Mouse (Mus musculus) heart, adult 11 months (tissue): ENCODE results near the gene Zc2hc1c.
"Not testable (repeated sequence)": the region's sequence is repeated elsewhere in the genome, so short reads cannot be mapped to it uniquely, and the experiment has no call there.

ENCODE experiments used
- DNase-seq: peaks from one replicate; pipeline ENCODE4 v3.0.0; 2022

Zc2hc1c gene

DNA sequence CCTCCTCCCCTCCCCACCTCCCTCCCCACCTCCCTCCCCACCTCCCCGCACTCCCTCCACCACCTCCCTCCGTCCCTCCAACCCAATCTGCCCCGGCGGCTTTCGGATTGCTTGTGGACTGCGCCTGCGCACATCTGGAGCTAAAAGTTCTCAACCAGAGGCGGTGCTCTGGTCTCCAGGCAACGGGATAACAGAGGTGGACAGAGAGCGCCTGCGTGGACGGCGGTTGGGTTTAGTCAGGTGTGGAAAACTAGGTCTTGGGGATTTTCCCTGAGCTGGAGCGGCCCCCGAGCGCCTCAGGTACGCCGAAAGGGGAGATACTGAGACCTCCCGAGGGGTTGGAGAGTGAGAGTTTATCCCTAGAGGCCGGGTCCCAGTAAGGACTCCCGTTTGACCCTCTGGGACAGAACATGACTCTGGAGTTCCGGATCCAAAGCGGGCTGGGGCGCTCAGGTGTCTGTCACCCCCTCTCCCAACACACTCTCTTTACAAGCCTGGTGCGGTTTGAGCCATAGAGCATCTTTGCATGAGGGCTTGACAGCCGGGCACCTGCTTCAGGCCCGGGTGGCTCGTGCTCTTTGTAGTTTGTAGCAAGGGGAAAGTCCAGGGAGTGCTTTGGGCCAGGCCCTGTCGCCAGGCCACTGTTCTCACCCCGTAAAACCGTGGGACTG lies at the start of gene Zc2hc1c:
Zc2hc1c (plus strand) TSS at position 106 of the 671 bp plus-strand sequence.
- peak; percentile 100 for DNase-seq

DNA sequence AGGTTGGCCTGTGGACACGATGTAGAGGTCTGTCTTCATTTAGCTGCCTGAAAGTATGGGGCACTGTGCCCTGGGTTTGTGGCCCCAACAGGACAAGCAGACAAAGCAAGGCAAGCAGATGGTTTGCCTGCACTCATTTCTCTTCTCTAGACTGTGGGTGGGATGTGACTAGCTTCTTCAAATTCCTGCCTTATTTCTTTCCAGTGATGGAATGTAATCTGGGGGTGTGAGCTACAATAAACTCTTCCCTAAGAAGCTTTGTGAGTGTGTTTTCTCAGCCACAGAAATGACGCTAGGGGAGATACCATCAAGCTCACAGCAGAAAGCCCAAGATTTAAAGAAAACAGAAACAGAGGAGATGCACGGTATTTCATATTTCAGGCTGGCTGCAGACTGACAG lies 36.3 kb upstream of the Zc2hc1c start:
- no peak for DNase-seq

DNA sequence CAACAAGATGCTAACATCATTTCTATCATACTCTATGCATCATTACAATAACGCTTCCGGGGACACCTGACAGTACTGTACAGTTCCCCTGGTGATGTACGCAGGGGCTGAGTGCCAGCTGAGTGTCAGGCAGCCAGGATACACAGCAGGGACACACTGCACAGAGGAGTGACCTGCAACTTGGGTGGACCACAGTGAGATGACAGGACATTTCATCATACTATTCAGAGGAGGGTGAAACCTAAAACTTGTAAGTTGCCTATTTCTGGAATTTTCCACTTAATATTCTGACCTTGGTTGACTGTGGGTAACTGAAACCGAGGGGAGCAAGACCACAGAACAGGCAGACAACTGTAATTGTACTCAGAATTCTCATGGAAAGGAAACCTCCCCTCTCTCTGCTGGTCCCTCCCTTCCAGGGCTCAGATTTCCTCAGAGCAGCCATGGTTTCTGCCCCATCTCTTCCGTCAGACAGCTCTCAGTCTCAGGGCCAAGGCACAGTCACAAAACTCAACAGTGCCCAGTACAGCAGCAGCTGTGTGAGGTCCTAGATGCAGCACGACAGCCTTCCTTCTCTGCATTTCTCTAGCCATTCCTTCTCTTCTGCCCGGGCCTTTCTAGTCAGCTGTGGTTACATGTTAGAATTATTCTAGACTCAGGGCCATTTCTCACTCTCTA lies 32.2 kb upstream of the Zc2hc1c start:
- no peak for DNase-seq

DNA sequence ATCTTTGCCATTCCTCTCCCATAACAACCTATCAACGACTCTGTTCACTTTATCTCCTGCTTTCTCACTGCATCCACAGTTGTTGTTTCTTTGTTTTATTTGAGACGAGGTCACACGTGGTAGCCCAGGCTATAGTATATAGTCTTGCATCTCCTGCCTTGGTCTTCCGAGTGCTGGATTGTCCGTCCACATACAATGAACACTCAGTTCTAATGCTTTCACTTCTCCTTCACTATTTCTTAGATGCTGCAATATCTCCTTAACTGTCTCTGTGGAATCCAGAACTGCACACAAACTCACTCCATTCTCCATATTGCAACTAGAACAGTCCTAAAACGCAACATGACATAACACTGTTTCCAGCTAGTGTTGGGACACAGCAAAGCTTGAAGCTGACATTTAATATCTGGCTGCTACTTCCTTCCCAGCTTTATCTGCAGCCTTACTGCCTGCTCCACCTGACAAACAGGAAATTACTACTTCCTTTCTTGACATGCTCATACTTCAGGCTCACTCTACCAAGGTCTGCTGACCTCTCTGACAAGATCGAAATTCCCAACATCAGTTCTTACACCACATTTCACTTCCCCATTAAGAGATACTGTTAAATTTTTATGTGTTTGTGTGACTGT lies 31.3 kb upstream of the Zc2hc1c start:
- no peak for DNase-seq

DNA sequence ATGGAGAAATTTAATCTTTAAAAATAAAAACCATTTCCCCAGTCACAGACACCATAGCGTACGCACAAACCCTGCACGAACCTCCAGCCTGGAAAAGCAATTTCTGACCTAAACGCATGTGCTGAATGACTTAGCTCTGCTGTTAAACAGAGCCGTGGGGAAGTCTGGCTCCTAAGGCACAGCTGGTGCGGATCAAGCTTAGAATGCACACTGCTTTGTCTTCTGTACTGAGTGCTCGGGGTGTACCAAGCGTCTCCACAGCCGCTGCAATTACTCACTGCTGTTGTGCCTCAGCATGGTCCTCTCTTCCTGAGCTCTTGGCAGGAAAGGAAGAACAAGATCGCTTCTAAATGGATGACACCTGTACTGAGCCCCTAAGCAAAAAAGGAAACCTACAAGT lies 25.9 kb upstream of the Zc2hc1c start:
- DNase-seq = no peak

DNA sequence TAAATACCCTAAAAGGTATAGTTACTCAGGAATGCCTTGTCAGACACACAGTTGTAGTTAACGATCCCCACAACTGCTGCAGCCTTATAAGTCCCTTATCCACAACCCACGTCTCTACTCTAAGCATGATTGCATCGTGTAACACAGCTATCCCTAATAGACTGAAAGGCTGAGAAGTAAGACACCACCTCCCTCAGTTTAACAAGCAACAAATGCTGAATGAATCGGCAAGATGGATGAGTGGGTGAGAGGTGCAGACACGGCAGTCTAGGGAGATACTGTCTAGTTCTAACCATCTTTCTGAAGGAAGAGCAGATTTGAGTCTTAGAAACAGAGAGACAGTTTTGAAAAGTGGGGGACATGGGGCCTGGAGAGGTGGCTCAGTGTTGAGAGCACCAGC lies 25.2 kb upstream of the Zc2hc1c start:
- DNase-seq = no peak

DNA sequence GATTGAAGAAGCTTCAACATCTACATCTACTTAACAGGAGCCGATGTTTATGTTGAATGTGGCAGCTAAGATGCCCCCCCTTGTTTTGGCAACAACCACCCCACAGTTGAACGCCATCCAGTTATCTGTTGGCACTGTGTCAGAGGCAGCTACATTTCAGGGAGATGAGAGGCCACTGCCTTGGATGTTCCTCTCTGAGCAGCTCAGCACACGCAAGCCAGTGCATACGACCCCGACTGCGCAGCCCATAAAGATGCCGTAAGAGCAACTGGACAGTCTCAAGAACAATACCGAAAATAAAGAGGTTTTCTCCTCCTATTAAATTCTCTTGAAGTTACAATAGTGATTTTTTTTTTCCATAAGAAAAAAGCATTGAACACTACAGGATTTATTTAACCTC lies 23.9 kb upstream of the Zc2hc1c start:
- DNase-seq = no peak

DNA sequence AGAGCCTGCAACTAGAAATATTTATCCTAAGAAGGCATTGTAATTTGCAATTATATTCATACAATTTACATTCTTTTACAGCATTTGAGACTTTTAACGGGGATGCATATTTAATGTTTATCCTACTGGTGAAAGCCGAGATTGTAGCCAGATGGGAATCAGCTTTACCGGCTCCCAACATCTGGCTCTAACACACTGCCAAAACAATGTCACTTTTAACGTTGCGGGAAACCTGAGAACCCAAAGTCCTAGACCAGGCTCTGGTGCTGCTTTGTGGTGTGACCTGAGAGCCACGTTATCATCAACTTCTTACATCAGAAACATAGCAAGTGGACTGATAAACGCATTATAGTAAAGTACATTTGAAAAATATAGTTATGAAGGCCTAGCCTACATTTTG lies 23.5 kb upstream of the Zc2hc1c start:
- no peak for DNase-seq

DNA sequence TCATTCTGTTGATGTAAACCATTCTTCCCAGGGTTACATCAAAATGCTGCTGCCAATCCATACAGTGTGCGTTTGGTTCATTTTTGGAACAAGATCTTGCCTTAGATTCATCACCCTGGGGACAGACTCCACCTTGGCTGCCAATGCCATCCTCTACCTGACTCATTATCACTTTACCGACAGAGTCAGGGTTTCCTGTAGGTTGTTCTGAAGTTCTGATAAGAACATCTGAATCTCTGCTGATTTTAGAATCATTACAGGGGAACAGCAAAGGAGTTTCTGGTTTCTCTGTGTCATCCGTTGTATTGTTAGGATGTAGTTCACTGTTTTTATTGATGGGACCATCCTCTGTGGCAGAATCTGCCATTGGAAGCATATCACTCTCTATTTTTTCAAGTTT lies 22.1 kb upstream of the Zc2hc1c start:
- DNase-seq = peak; percentile 30

DNA sequence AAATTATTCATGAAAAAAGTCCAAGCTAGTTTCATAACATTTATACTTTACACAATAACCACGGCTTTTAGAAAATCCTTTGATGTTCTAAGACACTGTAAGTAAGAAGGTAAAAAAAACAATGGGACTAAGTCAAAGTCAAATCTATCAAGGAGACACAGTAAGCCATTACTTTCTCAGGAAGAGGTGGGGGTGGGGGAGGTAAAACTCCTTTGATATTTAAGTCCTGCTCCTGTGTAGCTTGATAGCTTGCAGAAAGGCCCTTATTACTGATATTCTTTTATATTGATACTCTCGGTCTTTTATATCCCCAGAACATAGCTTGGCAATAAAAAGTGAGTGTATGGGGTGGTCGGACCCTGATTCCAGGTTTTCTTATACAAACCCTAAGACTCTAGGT lies 18.6 kb upstream of the Zc2hc1c start:
- DNase-seq = no peak

DNA sequence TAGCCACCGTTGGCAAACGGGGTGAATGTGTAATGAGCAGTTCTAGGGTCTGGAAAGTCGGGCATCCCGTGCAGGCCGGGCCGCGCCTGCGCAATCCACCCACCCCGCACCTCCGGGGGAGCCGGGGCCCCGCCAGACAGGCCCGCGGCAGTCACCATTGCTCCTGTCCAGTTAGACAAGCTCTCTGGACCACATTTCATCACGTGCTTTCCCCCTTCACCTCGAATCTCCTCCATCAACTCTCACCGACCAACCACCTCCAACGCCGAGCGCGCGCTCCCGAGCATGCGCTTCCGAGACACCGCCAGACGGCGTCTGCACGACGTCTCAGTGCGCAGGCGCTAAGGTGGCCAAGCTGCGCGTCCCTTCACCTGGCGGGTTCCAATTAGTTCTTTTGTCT lies 18.1 kb upstream of the Zc2hc1c start, which contains the start of gene Mlh3:
Mlh3 (minus strand) TSS at position 281 of the 400 bp plus-strand sequence.
- DNase-seq = peak; percentile 98

DNA sequence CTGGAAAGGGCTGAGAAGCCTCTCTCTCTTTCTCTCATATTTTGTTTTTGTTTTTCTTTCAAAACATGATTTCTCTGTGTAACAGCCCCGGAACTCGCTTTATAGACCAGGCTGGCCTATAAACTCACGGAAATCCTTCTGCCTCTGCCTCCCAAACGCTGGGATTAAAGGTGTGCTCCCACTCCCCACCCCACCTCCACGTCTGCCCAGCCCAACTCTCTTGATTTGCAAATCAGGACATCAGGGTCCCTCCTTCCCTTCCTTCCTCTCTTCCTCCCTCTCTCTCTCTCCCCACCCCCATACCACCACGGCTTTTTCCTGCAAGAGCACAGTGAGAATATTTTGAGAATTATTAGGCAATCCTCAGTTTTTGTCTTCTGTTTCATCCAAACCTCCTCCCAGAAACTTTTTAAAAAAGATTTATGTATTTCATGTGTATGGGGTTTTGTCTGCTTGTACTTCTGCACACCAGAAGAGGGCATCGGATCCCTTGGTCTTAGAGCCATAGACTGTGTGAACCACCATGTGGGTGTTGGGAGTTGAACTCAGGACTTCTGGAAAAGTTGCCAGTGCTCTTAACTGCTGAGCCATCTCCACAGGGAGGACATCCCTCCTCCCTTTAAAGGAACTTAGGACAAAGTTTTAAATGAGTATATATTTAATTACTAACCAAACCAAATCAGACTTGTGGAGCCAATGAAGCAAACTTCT lies 17.1 kb upstream of the Zc2hc1c start:
- DNase-seq = peak; percentile 86

DNA sequence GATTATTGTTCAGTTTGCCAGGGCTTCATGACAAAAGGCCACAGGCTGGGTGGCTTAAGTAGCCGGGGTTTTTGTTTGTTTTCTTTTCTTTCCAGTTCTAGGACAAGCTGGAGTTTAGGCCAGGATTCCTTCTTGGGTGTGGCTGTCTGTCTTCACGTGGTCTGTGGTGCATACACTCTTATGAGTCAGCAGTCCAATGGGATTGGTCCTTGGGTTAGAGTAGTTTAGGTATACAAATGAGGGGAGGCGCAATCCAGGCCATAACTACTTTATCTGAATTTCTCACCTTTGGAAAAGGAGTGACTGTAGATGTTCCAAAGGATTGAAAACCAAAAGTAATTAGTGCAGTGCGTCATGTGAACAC lies 16.6 kb upstream of the Zc2hc1c start:
- DNase-seq = peak; percentile 92

DNA sequence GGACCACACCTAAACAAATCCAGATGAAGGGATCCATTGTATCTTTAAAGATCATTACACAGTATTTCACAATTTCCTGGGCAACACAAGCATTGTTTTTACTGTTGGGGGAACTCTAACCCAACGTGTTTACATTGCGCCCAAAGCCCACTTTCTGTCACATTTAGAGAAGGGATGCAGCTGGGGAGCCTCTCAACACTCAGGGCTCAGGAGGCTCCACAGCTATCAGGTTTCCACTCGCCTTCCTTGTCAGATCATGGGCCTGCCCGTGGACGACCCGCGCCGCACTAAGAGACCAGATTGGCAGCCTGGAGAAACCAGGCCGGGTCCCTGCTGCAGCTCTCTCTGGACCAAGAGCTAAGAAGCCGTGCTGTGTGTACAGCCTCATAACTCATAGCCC lies 14.9 kb upstream of the Zc2hc1c start:
- peak; percentile 94 for DNase-seq

DNA sequence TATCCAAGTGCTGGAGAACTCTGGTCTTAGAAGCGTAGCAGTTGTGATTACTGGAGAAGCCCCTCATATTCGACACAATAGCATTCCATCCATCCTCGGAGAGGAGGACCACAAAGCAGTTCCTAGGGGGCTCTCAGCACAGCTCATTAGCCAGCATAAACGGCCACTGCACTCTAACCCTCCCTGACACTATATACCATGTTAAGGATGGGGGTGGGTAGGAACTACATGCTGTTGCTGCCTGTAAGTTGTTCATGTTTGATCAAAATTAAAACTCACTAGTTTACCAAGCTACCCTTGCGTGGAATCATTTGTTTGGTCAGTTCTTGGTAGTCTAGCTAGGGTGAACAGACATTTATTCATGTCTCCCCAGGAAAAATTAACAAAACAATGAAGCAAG lies 12.1 kb upstream of the Zc2hc1c start:
- DNase-seq = peak; percentile 70

DNA sequence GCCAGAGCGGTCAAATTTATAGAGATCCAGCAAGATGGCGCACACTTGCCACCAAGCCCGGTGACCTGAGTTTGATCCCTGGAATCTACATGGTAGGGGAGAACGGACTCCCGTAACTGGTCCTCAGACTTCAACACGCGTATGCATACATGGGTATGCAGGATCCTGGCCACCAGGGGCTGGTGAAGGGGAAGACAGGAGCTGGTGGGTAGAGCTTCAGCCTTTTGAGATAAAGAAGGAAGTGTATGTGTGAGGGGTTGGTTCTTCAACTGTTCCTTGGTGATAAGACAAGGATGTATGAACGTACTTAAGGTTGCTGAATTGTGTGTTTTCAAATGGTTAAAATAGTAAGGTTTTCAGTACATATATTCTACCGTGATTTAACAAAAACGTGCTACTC lies 9.5 kb upstream of the Zc2hc1c start:
- DNase-seq = peak; percentile 82

DNA sequence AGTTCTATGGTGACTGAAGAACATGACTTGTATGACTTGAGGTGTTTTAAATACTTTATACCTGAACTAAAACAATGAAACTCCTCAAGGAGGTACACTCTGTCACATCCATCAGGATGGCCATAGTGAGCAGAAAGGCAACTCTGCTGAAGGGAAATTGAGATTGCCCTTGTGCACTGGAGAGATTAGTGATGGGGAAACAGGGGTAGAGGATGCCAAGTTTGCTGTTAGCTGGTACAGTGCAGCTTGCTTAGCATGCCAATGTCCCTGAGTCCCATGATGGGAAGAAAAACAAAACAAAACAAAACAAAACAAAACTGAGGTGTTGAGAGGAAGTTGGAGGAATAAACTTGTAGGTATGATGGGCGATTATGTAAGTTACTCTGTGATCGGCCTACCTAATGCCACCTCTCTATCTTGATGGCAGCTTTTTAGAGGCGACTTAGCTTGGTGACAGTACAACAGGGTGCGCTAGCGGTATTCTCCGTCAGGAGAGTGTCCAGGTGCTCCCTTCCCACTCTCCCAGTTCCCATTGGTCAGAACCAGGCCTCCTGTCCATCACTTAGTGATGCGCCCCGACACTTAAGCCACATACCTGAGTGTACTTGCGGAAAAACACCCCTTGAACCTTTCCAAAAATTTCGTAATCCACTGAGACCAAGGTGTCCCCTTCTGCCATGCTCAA lies 8.9 kb upstream of the Zc2hc1c start:
- no peak for DNase-seq

DNA sequence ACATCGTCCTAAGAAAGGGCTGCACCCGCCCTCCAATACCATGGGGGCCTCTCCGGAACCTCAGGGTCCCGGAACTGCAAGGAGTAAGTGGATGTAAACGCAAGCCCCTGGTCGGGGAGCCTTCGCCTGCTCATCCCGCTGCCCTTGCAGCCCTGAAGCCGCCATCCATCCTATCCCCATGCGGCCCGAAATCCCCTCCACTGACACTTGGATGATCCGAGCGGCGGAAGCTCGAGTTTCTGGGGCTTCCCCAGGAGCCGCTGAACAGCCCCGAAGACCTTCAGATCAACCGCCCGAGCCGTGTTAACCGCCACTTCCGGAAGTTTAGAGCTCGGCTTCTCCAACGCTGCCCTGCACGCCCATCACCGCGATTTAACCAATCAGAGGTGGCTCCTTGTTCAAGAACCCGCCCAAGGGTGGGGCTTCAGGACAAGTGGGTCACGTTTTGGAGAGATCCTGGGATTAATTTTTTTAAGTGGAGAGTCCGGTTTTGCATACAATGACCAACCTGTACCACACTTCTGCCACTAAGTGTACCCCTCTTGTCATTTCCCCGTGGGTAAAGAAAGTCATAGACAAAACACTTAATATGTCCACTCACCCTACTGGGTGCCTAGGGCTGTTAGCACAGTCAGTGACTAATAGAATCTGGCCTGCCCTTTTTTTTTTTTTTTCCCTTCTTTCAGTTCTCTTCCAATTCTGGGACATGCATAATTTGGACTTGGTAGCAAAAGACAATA lies 8.1 kb upstream of the Zc2hc1c start:
- DNase-seq = peak; percentile 100

DNA sequence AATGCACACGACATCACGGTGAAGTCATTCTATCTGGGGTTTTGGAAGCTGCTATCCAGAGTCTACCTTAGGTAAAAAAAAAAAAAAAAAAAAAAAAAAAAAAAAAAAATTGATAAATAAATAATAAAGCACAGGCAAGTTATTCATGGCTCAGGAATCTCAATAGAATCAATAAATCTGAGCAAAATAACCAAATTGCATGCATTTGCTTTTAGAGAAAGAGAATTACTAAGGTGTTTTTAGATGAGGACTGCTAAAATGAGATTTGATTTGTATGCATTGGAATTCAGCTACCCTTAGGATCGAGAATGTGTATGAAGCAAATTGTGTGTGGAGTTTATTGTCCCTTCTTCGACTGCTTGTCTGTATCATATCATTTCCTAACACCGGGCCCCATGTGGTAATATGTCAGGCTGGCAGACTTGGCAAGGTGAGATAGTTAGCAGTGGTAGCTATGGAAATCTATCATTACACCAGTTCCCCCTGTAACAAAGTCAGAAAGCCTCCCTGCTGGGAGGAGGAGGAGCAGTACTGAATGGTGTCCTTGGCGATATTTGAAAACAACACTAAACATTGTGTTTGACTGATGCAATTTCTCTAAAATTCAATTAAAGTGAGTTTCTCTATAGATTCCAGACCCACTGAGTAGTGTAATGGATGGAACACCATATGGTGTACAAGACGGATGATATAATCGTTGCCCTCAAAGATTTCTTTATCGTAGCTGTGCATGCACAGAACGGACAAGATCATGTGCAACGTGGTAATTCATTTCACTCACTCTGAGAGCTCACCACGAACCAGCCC lies 7.3 kb upstream of the Zc2hc1c start:
- peak; percentile 87 for DNase-seq

DNA sequence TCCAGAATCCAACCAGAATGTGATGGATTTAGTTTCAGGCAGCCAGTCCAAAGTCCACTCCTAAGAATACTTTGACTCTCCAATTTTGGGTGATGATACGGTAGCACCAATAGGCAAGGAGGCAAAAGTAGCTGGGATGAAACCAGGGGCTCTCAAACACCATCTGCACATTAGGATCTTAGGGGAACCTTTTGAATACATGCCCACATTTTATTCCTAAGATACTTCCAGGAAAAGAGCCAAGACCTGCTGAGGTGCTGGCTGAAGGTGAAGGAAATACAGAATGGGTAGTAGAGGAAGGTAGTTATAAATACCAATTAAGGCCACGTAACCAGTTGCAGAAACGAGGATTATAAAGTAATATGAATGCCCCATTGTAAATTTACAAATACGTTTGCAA lies 6.6 kb upstream of the Zc2hc1c start:
- DNase-seq = not testable (repeated sequence)

DNA sequence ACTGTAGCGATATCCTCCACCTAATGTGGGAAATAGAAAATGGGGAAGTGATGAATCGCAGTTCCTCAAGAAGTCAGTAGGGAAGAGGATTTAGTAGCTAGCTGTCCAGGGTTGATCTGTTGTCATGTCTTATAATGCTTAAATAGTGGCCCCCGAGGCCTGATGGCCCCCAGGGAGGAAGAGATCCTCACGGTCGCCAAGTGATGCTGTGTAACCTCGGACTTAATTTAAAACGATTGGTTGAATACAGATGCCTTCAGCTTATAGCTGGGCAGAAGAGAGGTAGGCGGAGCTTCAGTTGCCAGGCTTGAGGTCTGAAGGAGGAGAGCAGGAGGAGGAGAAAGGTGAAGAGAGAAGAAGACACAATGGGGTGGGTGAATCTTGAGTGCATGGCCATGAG lies 4.1 kb upstream of the Zc2hc1c start:
- DNase-seq = peak; percentile 88
